Mouse (Mus musculus): ENCODE results near the gene Prdm9.

GRCm38 (mm10) chr17:15498753-15499113, 65.4 kb downstream of the Prdm9 start:
- TF ChIP-seq CTCF (IDR thresholded peaks at IDR 0.05; ENCODE audit: borderline replicate concordance, insufficient read depth, low read depth, low read length) (no peak), POLR2A (IDR thresholded peaks at IDR 0.05; ENCODE audit: borderline replicate concordance, insufficient read depth, low read length) (no peak)

Data from cerebellum, adult 2 months (tissue).